Mouse (Mus musculus): Measurements from ENCODE around the gene Rnf11. TPM values are rescaled to one million over a fixed set of nuclear protein-coding genes. Genes with fewer than 3 reads are reported as not detected.
"Not testable (repeated sequence)": the region's sequence is repeated elsewhere in the genome, so short reads cannot be mapped to it uniquely, and the experiment has no call there.

The Rnf11 gene
- total RNA-seq, 2 experiments from 2014 or later, result 123 to 131 TPM

- DNase-seq (ENCODE audit: low spot score), result no peak
Observed at GRCm38 (mm10) chr4:109417998-109418397, 66.5 kb downstream of the Rnf11 start.

- no peak for DNase-seq (ENCODE audit: low spot score)
Observed at GRCm38 (mm10) chr4:109412233-109412632, 72.3 kb downstream of the Rnf11 start.

GRCm38 (mm10) chr4:109411377-109411967 is 73.1 kb downstream of the Rnf11 start:
- no peak for DNase-seq (ENCODE audit: low spot score)

GRCm38 (mm10) chr4:109410681-109411376 is 73.7 kb downstream of the Rnf11 start:
- no peak for DNase-seq (ENCODE audit: low spot score)

GRCm38 (mm10) chr4:109407701-109408485 is 76.6 kb downstream of the Rnf11 start:
- no peak for DNase-seq (ENCODE audit: low spot score)

GRCm38 (mm10) chr4:109407176-109407520 is 77.4 kb downstream of the Rnf11 start:
- DNase-seq (ENCODE audit: low spot score), result no peak

- peak; percentile 20 for DNase-seq (ENCODE audit: low spot score)
Observed at GRCm38 (mm10) chr4:109406486-109407175, 77.9 kb downstream of the Rnf11 start, which contains the start of gene Ttc39a. Ttc39a (plus strand) TSS chr4:109406623.

- peak; percentile 69 for DNase-seq (ENCODE audit: low spot score)
Observed at GRCm38 (mm10) chr4:109406054-109406485, 78.5 kb downstream of the Rnf11 start.

- DNase-seq (ENCODE audit: low spot score), result no peak
Observed at GRCm38 (mm10) chr4:109405415-109405814, 79.1 kb downstream of the Rnf11 start.

- not testable (repeated sequence) for DNase-seq (ENCODE audit: low spot score)
Observed at GRCm38 (mm10) chr4:109404908-109405307, 79.6 kb downstream of the Rnf11 start.

- no peak for DNase-seq (ENCODE audit: low spot score)
Observed at GRCm38 (mm10) chr4:109401176-109401689, 83.3 kb downstream of the Rnf11 start.

Other genes starting within 250 kb of the Rnf11 start
- gene Eps15, start 204.5 kb downstream of the Rnf11 start, total RNA-seq (2021), result 10 to 100 TPM; 74.3 to 80.3 TPM
- gene Ttc39a, start 78.1 kb downstream of the Rnf11 start, total RNA-seq (2021), result under 1 TPM in 1 of 2 experiments, not detected in 1; 0.11 TPM
- not detected for gene 4930522H14Rik, start 46.6 kb upstream of the Rnf11 start, total RNA-seq (2021)
- gene Cdkn2c, start 182.5 kb upstream of the Rnf11 start, total RNA-seq (2021), result 10 to 100 TPM; 13.9 to 17.8 TPM
- 10 to 100 TPM; 39.8 to 41.3 TPM for gene Faf1, start 191.9 kb upstream of the Rnf11 start, total RNA-seq (2021)

Data from gastrocnemius, adult 18-20 months (tissue).